20 mouse cellular contexts compared by ENCODE assay signal in the genomic region with DNA sequence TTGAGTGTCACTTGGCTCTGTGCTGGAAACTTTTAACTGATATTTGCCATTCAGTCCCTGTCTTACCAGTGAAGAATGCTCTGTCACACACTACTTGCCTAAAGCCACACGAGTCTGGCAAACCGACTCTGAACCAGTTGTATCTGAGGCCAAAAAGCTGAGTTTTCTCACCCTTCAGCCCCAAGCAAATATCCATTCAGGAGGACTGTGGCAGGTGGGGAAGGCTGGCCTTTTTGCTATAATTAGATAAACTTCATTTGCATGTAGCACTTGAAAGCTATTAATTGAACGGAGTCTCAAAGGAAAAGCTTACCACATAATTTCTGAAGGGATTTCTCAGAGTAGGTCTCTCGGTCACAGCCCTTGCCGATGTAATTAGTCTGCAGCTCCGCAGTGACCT.
A peak's percentile ranks its signal among the peaks of the same experiment; 100 is the strongest.
DNase-seq lines count a peak whose midpoint lies in the region; ATAC-seq and TF ChIP-seq lines count a peak whose summit lies in the region.
"Had no signal": no experiment of that assay in that cellular context is flagged by ENCODE, and none has a peak within 500 bp of the region (broad histone marks: within the 10 kb centered on the region; RNA-seq: fewer than 3 reads in every experiment).

No protein-coding gene starts in this region.

- no peak for TF ChIP-seq CTCF in midbrain, postnatal 0 days (IDR thresholded peaks at IDR 0.05)

- H3K9ac ChIP-seq in hindbrain, embryonic 13.5 days: no peak overlapping the region
- no peak overlapping the region for H3K9ac ChIP-seq in hindbrain, embryonic 14.5 days
- no peak overlapping the region for H3K9ac ChIP-seq in midbrain, postnatal 0 days (replicated peaks; ENCODE audit: low read length, poor library complexity, severe bottlenecking)
- H3K9ac ChIP-seq: embryonic facial prominence, embryonic 12.5 days; heart, embryonic 13.5 days; hindbrain, embryonic 12.5 days had no signal

- H3K36me3 ChIP-seq in hindbrain, embryonic 13.5 days: no peaks in the 10 kb centered on the region
- no peaks in the 10 kb centered on the region for H3K36me3 ChIP-seq in hindbrain, embryonic 14.5 days (replicated peaks; ENCODE audit: control insufficient read depth, insufficient read depth)
- H3K36me3 ChIP-seq in midbrain, postnatal 0 days (ENCODE audit: insufficient read depth, low read length): no peaks in the 10 kb centered on the region
- H3K36me3 ChIP-seq in midbrain, embryonic 10.5 days: no peaks in the 10 kb centered on the region
- H3K36me3 ChIP-seq: embryonic facial prominence, embryonic 12.5 days; G1E; heart, embryonic 13.5 days; hindbrain, embryonic 12.5 days had no signal

- WGBS in hindbrain, embryonic 13.5 days: 48% methylated on average over 6 of the region's 6 CpGs
- 43% methylated on average over 6 of the region's 6 CpGs for WGBS in hindbrain, embryonic 14.5 days
- WGBS in midbrain, postnatal 0 days: 55% methylated on average over 6 of the region's 6 CpGs
- WGBS in midbrain, embryonic 10.5 days: 86% methylated on average over 6 of the region's 6 CpGs

- H3K4me2 ChIP-seq in hindbrain, embryonic 13.5 days: no peak overlapping the region
- no peak overlapping the region for H3K4me2 ChIP-seq in hindbrain, embryonic 14.5 days (replicated peaks)
- no peak overlapping the region for H3K4me2 ChIP-seq in midbrain, postnatal 0 days (ENCODE audit: low read depth, low read length, poor library complexity, severe bottlenecking)
- H3K4me2 ChIP-seq: embryonic facial prominence, embryonic 12.5 days; heart, embryonic 13.5 days; hindbrain, embryonic 12.5 days had no signal

- H3K4me3 ChIP-seq in hindbrain, embryonic 13.5 days: no peak overlapping the region
- H3K4me3 ChIP-seq in hindbrain, embryonic 14.5 days (replicated peaks; ENCODE audit: low read length): no peak overlapping the region
- no peak overlapping the region for H3K4me3 ChIP-seq in midbrain, postnatal 0 days (ENCODE audit: low read depth, low read length)
- H3K4me3 ChIP-seq in midbrain, embryonic 10.5 days: no peak overlapping the region
- H3K4me3 ChIP-seq: embryonic facial prominence, embryonic 12.5 days; heart, embryonic 13.5 days; hindbrain, embryonic 12.5 days had no signal

- peaks cover 24% of the 10 kb centered on the region for H3K4me1 ChIP-seq in hindbrain, embryonic 13.5 days (replicated peaks)
- H3K4me1 ChIP-seq in hindbrain, embryonic 14.5 days (replicated peaks; ENCODE audit: control insufficient read depth, insufficient read depth, low read length): no peaks in the 10 kb centered on the region; the same call in 1 of the 2 replicates
- H3K4me1 ChIP-seq in midbrain, postnatal 0 days (ENCODE audit: insufficient read depth, low read length): peaks cover 4% of the 10 kb centered on the region; the same call in 1 of the 2 replicates
- peaks cover 6% of the 10 kb centered on the region; the same call in 1 of the 2 replicates for H3K4me1 ChIP-seq in midbrain, embryonic 10.5 days
- H3K4me1 ChIP-seq: embryonic facial prominence, embryonic 12.5 days; hindbrain, embryonic 12.5 days had no signal

- no peaks in the 10 kb centered on the region for H3K27me3 ChIP-seq in hindbrain, embryonic 13.5 days
- H3K27me3 ChIP-seq in hindbrain, embryonic 14.5 days (ENCODE audit: control insufficient read depth, insufficient read depth, low read length): no peaks in the 10 kb centered on the region
- no peaks in the 10 kb centered on the region for H3K27me3 ChIP-seq in midbrain, postnatal 0 days (ENCODE audit: insufficient read depth, low read length)
- H3K27me3 ChIP-seq in midbrain, embryonic 10.5 days (ENCODE audit: low read depth, poor library complexity, severe bottlenecking): no peaks in the 10 kb centered on the region
- H3K27me3 ChIP-seq: embryonic facial prominence, embryonic 12.5 days; hindbrain, embryonic 12.5 days had no signal

- ATAC-seq in hindbrain, embryonic 13.5 days (ENCODE audit: low FRiP score): no peak
- no peak for ATAC-seq in hindbrain, embryonic 14.5 days (ENCODE audit: low FRiP score)
- ATAC-seq in midbrain, postnatal 0 days (ENCODE audit: low FRiP score): no peak
- ATAC-seq: CD4-positive, CD25-positive, alpha-beta regulatory T cell, adult 4 months; intestine, embryonic 16.5 days had no signal

- H3K9me3 ChIP-seq in hindbrain, embryonic 13.5 days: no peaks in the 10 kb centered on the region
- no peaks in the 10 kb centered on the region for H3K9me3 ChIP-seq in hindbrain, embryonic 14.5 days (ENCODE audit: control insufficient read depth, low read length)
- H3K9me3 ChIP-seq in midbrain, postnatal 0 days (ENCODE audit: low read length): no peaks in the 10 kb centered on the region
- no peaks in the 10 kb centered on the region for H3K9me3 ChIP-seq in midbrain, embryonic 10.5 days (replicated peaks)
- H3K9me3 ChIP-seq: embryonic facial prominence, embryonic 12.5 days; heart, embryonic 13.5 days; hindbrain, embryonic 12.5 days had no signal

- DNase-seq in cerebellum, adult 9-10 months: peak; percentile 4
- DNase-seq in cerebellum, adult 9-11 months: no peak
- DNase-seq in hindbrain, embryonic 14.5 days (ENCODE audit: low spot score): no peak
- peak; percentile 34 for DNase-seq in midbrain, postnatal 0 days (ENCODE audit: low spot score)
- no peak for DNase-seq in midbrain, embryonic 10.5 days (ENCODE audit: low spot score)
- no peak for DNase-seq in layer of hippocampus, postnatal 36 days
- DNase-seq: adrenal gland, postnatal 10 days; B cell, adult 2 months; cerebellum, adult 18-20 months; cerebellum, postnatal 14 days; gastrocnemius, postnatal 36 days; heart, adult 11 months; heart, postnatal 36 days had no signal

- peak overlapping the region; percentile 55; the same call in 1 of the 2 replicates for H3K27ac ChIP-seq in hindbrain, embryonic 13.5 days
- no peak overlapping the region for H3K27ac ChIP-seq in hindbrain, embryonic 14.5 days
- no peak overlapping the region for H3K27ac ChIP-seq in midbrain, postnatal 0 days (ENCODE audit: low read depth, low read length)
- H3K27ac ChIP-seq in midbrain, embryonic 10.5 days (replicated peaks): no peak overlapping the region
- H3K27ac ChIP-seq: embryonic facial prominence, embryonic 12.5 days; heart, embryonic 13.5 days; hindbrain, embryonic 12.5 days had no signal

Comparison
In these comparisons a context has a peak if more than half of its experiments do, and no peak if none do; other contexts are left out.
1. DNase-seq: peak in cerebellum, adult 9-10 months (single experiment) and midbrain, postnatal 0 days (single experiment); none in cerebellum, adult 9-11 months (single experiment), hindbrain, embryonic 14.5 days (single experiment), midbrain, embryonic 10.5 days (single experiment) and layer of hippocampus, postnatal 36 days (0 of 2).